Mouse (Mus musculus) small intestine, adult 2 months (tissue): Measurements from ENCODE around the gene Zfp622. TPM values are rescaled to one million over a fixed set of nuclear protein-coding genes. Genes with fewer than 3 reads are reported as not detected.

ENCODE experiments used
- H3K27ac ChIP-seq: fragments of 200-500 bp; 2 replicates; pipeline ENCODE4 v1.5.1; 2012; ENCODE audit warnings: low read depth, low read length, control low read depth, inconsistent platforms; ENCODE audit not compliant: insufficient read depth
- H3K27me3 ChIP-seq: fragments of 200-500 bp; 2 replicates; pipeline ENCODE4 v1.6.1; 2012; ENCODE audit warnings: mild to moderate bottlenecking, moderate library complexity, low read length, inconsistent platforms; ENCODE audit not compliant: control insufficient read depth, insufficient read depth
- H3K36me3 ChIP-seq: fragments of 200-500 bp; 2 replicates; pipeline ENCODE4 v1.6.1; 2012; ENCODE audit warnings: mild to moderate bottlenecking, low read length, control low read depth, inconsistent platforms; ENCODE audit not compliant: control insufficient read depth, insufficient read depth
- H3K4me1 ChIP-seq: fragments of 200-500 bp; 2 replicates; pipeline ENCODE4 v1.6.1; 2012; ENCODE audit warnings: low read length, inconsistent platforms, mixed read lengths; ENCODE audit not compliant: control insufficient read depth, insufficient read depth, insufficient read length
- H3K4me3 ChIP-seq: fragments of 200-500 bp; 2 replicates; pipeline ENCODE4 v1.5.1; 2012; ENCODE audit warnings: low read depth, mild to moderate bottlenecking, control low read depth, inconsistent platforms, low read length, moderate library complexity
- CTCF ChIP-seq: fragments of 200-500 bp; IDR thresholded peaks from 2 replicates; pipeline ENCODE4 v1.5.1; 2012; ENCODE audit warnings: low read depth, mild to moderate bottlenecking, control low read depth, inconsistent platforms, low read length, moderate library complexity, mixed read lengths; ENCODE audit not compliant: insufficient replicate concordance, insufficient read length; ENCODE audit errors: extremely low read depth
- POLR2A ChIP-seq: fragments of 200-500 bp; IDR thresholded peaks from 2 replicates; pipeline ENCODE4 v1.6.1; 2012; ENCODE audit warnings: low read depth, mild to moderate bottlenecking, control low read depth, inconsistent platforms, low read length, moderate library complexity
- WGBS: fragments of 180-500 bp; shearing (Covaris S2); methylation state at CpG from one replicate; pipeline ENCODE4 v1.1.7; 2018; 5-methylcytosine and 5-hydroxymethylcytosine counted together
- polyA plus RNA-seq: library from polyadenylated mRNA; depleted of rRNA; stranded (reverse); fragments of >200 nt; gene quantifications from 2 replicates; pipeline ENCODE4 v1.2.3, GENCODE M21; 2012

Gene Zfp622
- polyA plus RNA-seq, 1 experiment, result 30.2 TPM

DNA sequence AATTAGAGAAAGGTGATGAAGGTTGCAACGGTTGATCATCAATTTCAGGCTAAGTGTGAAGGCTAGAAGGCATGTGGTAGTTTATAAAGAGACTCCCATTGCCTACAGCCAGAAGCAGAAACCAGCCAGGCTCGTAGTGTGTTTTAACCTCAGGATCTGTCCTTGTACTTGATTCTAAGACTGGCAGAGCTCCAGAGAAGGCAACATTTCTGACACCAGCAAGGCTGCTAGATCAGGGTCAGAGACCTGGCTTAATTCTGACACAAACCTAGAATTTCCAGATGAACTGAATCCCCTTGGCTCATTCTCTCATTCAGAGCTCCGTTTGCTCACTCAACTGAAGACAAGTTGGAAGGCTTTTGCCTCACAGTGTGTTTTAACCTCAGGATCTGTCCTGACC is 24.5 kb downstream of the Zfp622 start:
- Histone ChIP-seq H3K4me1 (no peaks in the 10 kb centered on the region), H3K27ac (no peak overlapping the region), H3K4me3 (no peak overlapping the region), H3K27me3 (no peaks in the 10 kb centered on the region), H3K36me3 (no peaks in the 10 kb centered on the region)
- WGBS, result 78% methylated on average over 3 of the region's 3 CpGs
- TF ChIP-seq CTCF (no peak), POLR2A (no peak)

DNA sequence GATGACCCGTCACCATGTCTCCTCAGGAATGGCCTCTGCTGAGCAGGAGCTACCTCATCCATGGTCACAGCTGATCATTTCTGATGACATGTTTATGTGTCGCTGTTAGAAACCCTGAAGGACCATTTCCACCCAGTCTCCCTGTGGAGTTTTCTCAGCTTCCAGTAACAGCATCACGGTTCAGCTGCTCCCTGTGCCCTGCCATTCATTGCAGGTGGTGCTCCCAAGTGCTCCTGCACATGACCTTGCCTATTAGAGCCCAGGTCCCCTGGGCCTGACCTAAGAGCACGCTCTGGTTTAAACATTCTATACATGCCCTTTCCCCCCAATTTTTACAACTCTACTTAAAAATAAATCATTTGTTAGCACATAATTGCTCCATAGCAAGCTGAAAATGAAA is 28.7 kb downstream of the Zfp622 start:
- H3K27ac ChIP-seq, result no peak overlapping the region
- H3K4me3 ChIP-seq, result no peak overlapping the region
- 77% methylated on average over 4 of the region's 4 CpGs for WGBS
- no peaks in the 10 kb centered on the region for H3K27me3 ChIP-seq
- TF ChIP-seq CTCF, result no peak
- no peak for TF ChIP-seq POLR2A
- H3K36me3 ChIP-seq, result no peaks in the 10 kb centered on the region
- no peaks in the 10 kb centered on the region for H3K4me1 ChIP-seq

- Histone ChIP-seq H3K27me3 (no peaks in the 10 kb centered on the region), H3K4me1 (no peaks in the 10 kb centered on the region), H3K4me3 (no peak overlapping the region), H3K36me3 (no peaks in the 10 kb centered on the region), H3K27ac (no peak overlapping the region)
- 45% methylated on average over 14 of the region's 14 CpGs for WGBS
- TF ChIP-seq POLR2A, result no peak
- no peak for TF ChIP-seq CTCF
These were observed 32.0 kb downstream of the Zfp622 start for GRCm38 (mm10) chr15:26015979-26016665.

GRCm38 (mm10) chr15:26021721-26022120 is 37.6 kb downstream of the Zfp622 start:
- Histone ChIP-seq H3K27ac (no peak overlapping the region), H3K27me3 (no peaks in the 10 kb centered on the region), H3K4me3 (no peak overlapping the region), H3K36me3 (no peaks in the 10 kb centered on the region), H3K4me1 (no peaks in the 10 kb centered on the region)
- WGBS, result 84% methylated on average over 8 of the region's 8 CpGs
- TF ChIP-seq POLR2A (no peak), CTCF (no peak)

- 86% methylated on average over 5 of the region's 5 CpGs for WGBS
- TF ChIP-seq POLR2A (no peak), CTCF (no peak)
- H3K4me3 ChIP-seq, result no peak overlapping the region
These were observed 38.5 kb downstream of the Zfp622 start for GRCm38 (mm10) chr15:26022636-26023035.

DNA sequence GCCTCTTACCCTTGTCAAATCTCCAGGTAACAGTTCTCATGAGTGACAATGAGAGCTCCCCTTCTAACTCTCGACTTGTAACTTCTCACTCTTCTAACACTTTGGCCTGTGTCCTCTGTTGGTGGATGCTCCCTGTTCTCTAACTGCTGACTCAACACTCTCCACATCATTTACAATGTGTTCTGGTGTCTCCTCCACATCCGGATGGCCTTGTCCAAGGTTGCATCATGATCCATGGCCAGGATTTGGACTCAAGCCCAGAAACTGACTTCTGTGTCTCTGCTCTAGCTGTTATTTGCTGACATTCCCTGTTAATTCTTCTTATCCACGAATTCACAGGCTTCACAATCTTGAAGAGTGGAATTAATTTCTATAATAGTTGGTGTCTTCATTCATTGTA is 47.5 kb downstream of the Zfp622 start:
- Histone ChIP-seq H3K4me3 (no peak overlapping the region), H3K27ac (no peak overlapping the region), H3K4me1 (no peaks in the 10 kb centered on the region), H3K27me3 (no peaks in the 10 kb centered on the region), H3K36me3 (no peaks in the 10 kb centered on the region)
- WGBS, result 50% methylated on average over 3 of the region's 3 CpGs
- TF ChIP-seq POLR2A (no peak), CTCF (no peak)

More at GRCm38 (mm10) chr15:26022636-26023035, 38.5 kb downstream of the Zfp622 start:
- H3K4me1 ChIP-seq, result no peaks in the 10 kb centered on the region
- H3K27ac ChIP-seq, result no peak overlapping the region
- no peaks in the 10 kb centered on the region for H3K27me3 ChIP-seq
- H3K36me3 ChIP-seq, result no peaks in the 10 kb centered on the region

DNA sequence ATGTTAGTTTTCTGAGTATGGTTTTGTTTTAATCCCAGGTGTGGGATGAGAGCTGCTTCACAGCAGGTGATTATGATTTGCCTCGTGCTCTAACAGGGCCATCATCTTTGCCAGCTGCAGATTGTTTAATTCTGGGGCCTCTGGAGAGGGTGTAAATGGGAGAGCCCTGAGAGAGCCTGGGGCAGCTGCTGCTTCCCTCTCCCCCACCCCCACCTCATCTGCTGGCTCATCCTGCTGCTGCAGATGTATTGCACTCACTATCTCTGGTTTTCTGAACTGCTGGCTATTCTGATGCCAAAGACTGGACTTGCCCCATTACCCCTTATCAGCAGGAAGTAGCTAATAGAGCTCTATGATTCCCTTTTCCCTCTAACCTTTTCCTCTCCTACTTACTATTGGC is 56.4 kb downstream of the Zfp622 start:
- 28% methylated on average over 1 of the region's 1 CpGs for WGBS
- no peaks in the 10 kb centered on the region for H3K36me3 ChIP-seq
- no peaks in the 10 kb centered on the region for H3K27me3 ChIP-seq
- TF ChIP-seq POLR2A, result no peak
- no peak for TF ChIP-seq CTCF
- H3K27ac ChIP-seq, result no peak overlapping the region
- H3K4me3 ChIP-seq, result no peak overlapping the region
- H3K4me1 ChIP-seq, result no peaks in the 10 kb centered on the region
